Comparison of ENCODE assay signal across 9 mouse cellular contexts in the genomic region with DNA sequence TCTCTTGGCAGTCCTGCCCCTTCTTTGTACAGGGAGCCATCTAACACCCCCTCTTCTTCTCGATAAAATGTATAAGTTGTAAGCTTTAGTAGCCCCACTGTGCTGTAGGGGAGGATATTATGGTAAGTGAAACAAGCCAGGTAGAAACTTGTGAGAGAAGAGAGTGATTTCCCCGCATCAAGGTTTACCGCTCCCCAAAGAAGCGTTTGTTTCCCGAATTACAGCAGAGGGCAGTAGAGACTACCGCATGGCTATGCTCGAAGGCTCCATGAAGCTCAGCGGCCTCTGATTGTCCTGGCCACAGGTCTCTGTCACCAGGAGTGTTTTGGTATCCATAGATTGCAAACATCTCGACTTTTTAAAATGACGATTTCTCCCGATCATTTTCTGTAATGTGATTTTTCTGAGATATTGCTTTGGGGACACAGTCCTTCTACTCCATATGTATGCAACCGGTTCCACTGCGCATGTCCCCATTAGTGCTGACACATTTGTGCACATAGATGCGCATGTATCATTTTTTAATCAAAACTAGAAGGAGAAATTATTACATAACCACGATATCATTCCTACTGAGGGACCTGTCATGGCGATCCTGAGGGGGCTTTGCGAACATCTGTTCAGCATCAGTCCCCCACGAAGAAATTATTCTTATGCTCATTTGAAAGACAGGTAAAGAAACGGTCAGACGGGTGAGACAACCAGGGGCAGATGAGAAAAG. TPM values are rescaled to one million over a fixed set of nuclear protein-coding genes. Genes with fewer than 3 reads are reported as not detected.
DNase-seq lines count a peak whose midpoint lies in the region; ATAC-seq and TF ChIP-seq lines count a peak whose summit lies in the region.
"Had no signal": no experiment of that assay in that cellular context is flagged by ENCODE, and none has a peak within 500 bp of the region (broad histone marks: within the 10 kb centered on the region; RNA-seq: fewer than 3 reads in every experiment).

No protein-coding gene starts in this region.

- H3K36me3 ChIP-seq in forebrain, postnatal 0 days (ENCODE audit: insufficient read depth): no peaks in the 10 kb centered on the region
- H3K36me3 ChIP-seq in midbrain, postnatal 0 days (ENCODE audit: insufficient read depth, low read length): no peaks in the 10 kb centered on the region

- no peaks in the 10 kb centered on the region for H3K9me3 ChIP-seq in forebrain, postnatal 0 days (ENCODE audit: low read length)
- no peaks in the 10 kb centered on the region for H3K9me3 ChIP-seq in midbrain, postnatal 0 days (ENCODE audit: low read length)
- H3K9me3 ChIP-seq: megakaryocyte, embryonic 14.5 days had no signal

- H3K4me1 ChIP-seq in forebrain, postnatal 0 days (ENCODE audit: insufficient read depth): 0 out of 2 replicates have a peak, but pooled peaks cover 4% of the 10 kb centered on the region
- H3K4me1 ChIP-seq in midbrain, postnatal 0 days (ENCODE audit: insufficient read depth, low read length): no peaks in the 10 kb centered on the region
- H3K4me1 ChIP-seq: megakaryocyte, embryonic 14.5 days had no signal

- TF ChIP-seq CTCF in forebrain, postnatal 0 days (IDR thresholded peaks at IDR 0.05; ENCODE audit: low read depth): peak; percentile 92
- peak; percentile 91 for TF ChIP-seq CTCF in midbrain, postnatal 0 days (IDR thresholded peaks at IDR 0.05)

- no peak overlapping the region for H3K9ac ChIP-seq in forebrain, postnatal 0 days
- H3K9ac ChIP-seq in midbrain, postnatal 0 days (replicated peaks; ENCODE audit: low read length, poor library complexity, severe bottlenecking): no peak overlapping the region

- peak; percentile 25 to 56 for DNase-seq in heart, adult 18-20 months
- DNase-seq in heart, postnatal 25 days (ENCODE audit: low spot score): no peak
- DNase-seq in A20 (ENCODE audit: low read depth, low spot score): peak; percentile 61
- peak; percentile 36 for DNase-seq in cerebellum, adult 11-12 months
- DNase-seq in forebrain, postnatal 0 days: peak; percentile 82
- peak; percentile 20 to 46 for DNase-seq in left cerebral cortex, postnatal 10 days (ENCODE audit: extremely low spot score in 1 of 2, low spot score in 2 of 2)
- peak; percentile 84 for DNase-seq in midbrain, postnatal 0 days (ENCODE audit: low spot score)
- no peak for DNase-seq in testis, postnatal 10 days (ENCODE audit: low spot score)

- peak; percentile 85 for ATAC-seq in forebrain, postnatal 0 days
- peak; percentile 69 for ATAC-seq in midbrain, postnatal 0 days (ENCODE audit: low FRiP score)

- H3K27ac ChIP-seq in forebrain, postnatal 0 days (ENCODE audit: low read depth, low read length): no peak overlapping the region
- no peak overlapping the region for H3K27ac ChIP-seq in midbrain, postnatal 0 days (ENCODE audit: low read depth, low read length)

- no peak overlapping the region for H3K4me3 ChIP-seq in forebrain, postnatal 0 days (ENCODE audit: low read depth, low read length)
- no peak overlapping the region for H3K4me3 ChIP-seq in midbrain, postnatal 0 days (ENCODE audit: low read depth, low read length)
- H3K4me3 ChIP-seq: megakaryocyte, embryonic 14.5 days had no signal

- intact Hi-C loops in heart, postnatal 25 days (cut with DNase I): loop anchor here (1.0 to 2.0 kb wide), 3 partner anchors 118 to 544 kb away; no protein-coding TSS in a partner anchor
- intact Hi-C loops in left cerebral cortex, postnatal 10 days (cut with DNase I): loop anchor here (2.0 to 10.0 kb wide), 6 partner anchors 121 to 738 kb away; no protein-coding TSS in a partner anchor

- no peak overlapping the region for H3K4me2 ChIP-seq in forebrain, postnatal 0 days (ENCODE audit: low read depth)
- no peak overlapping the region for H3K4me2 ChIP-seq in midbrain, postnatal 0 days (ENCODE audit: low read depth, low read length, poor library complexity, severe bottlenecking)

- 35% methylated on average over 20 of the region's 20 CpGs for WGBS in forebrain, postnatal 0 days
- WGBS in midbrain, postnatal 0 days: 33% methylated on average over 20 of the region's 20 CpGs

- peaks cover 21% of the 10 kb centered on the region for H3K27me3 ChIP-seq in forebrain, postnatal 0 days (ENCODE audit: insufficient read depth, low read length)
- peaks cover 9% of the 10 kb centered on the region for H3K27me3 ChIP-seq in midbrain, postnatal 0 days (ENCODE audit: insufficient read depth, low read length)

RNA-seq across cellular contexts. Expression of a gene that starts 13.7 kb away (rescaled TPM):
- 100 to 1,000 TPM; 151 to 158 TPM for total RNA-seq in heart, adult 18-20 months (2021)
- 100 to 1,000 TPM; 138 to 153 TPM for total RNA-seq in heart, postnatal 25 days (2021)
- 452 and 473 TPM in 2 replicates for total RNA-seq in forebrain, postnatal 0 days (2014; rRNA removed)
- polyA plus RNA-seq in forebrain, postnatal 0 days (2015; fragmentation: Nextera tagmentation; extraction: Ambion mirVana): 400 and 441 TPM in 2 replicates
- 100 to 1,000 TPM; 202 to 219 TPM for total RNA-seq in left cerebral cortex, postnatal 10 days (2021)
- 303 and 313 TPM in 2 replicates for total RNA-seq in midbrain, postnatal 0 days (2014; rRNA removed)
- 321 and 334 TPM in 2 replicates for polyA plus RNA-seq in midbrain, postnatal 0 days (2015; fragmentation: Nextera tagmentation; extraction: Ambion mirVana)

RNA-seq across cellular contexts. Expression of a gene that starts 26.7 kb away (rescaled TPM):
- not detected for total RNA-seq in heart, adult 18-20 months (2021)
- not detected for total RNA-seq in heart, postnatal 25 days (2021)
- not detected in 2 replicates for total RNA-seq in forebrain, postnatal 0 days (2014; rRNA removed)
- polyA plus RNA-seq in forebrain, postnatal 0 days (2015; fragmentation: Nextera tagmentation; extraction: Ambion mirVana): not detected in 2 replicates
- not detected for total RNA-seq in left cerebral cortex, postnatal 10 days (2021)
- 2.5 and 7.2 TPM in 2 replicates for total RNA-seq in midbrain, postnatal 0 days (2014; rRNA removed)
- 0.22 TPM in 1 of 2 replicates, not detected in the other for polyA plus RNA-seq in midbrain, postnatal 0 days (2015; fragmentation: Nextera tagmentation; extraction: Ambion mirVana)

RNA-seq across cellular contexts. Expression of a gene that starts 29.5 kb away (rescaled TPM):
- total RNA-seq in heart, adult 18-20 months (2021): 1 to 10 TPM; 3.8 to 4.1 TPM
- total RNA-seq in heart, postnatal 25 days (2021): 1 to 10 TPM; 5.1 to 6.0 TPM
- total RNA-seq in forebrain, postnatal 0 days (2014; rRNA removed): 5.9 and 8.1 TPM in 2 replicates
- polyA plus RNA-seq in forebrain, postnatal 0 days (2015; fragmentation: Nextera tagmentation; extraction: Ambion mirVana): 3.9 and 5.2 TPM in 2 replicates
- 1 to 10 TPM; 5.8 to 7.0 TPM for total RNA-seq in left cerebral cortex, postnatal 10 days (2021)
- 6.7 and 10.8 TPM in 2 replicates for total RNA-seq in midbrain, postnatal 0 days (2014; rRNA removed)
- polyA plus RNA-seq in midbrain, postnatal 0 days (2015; fragmentation: Nextera tagmentation; extraction: Ambion mirVana): 6.5 and 7.7 TPM in 2 replicates

Comparison
In these comparisons a context has a peak if more than half of its experiments do, and no peak if none do; other contexts are left out.
1. DNase-seq: peak in heart, adult 18-20 months (2 of 2), A20 (single experiment), cerebellum, adult 11-12 months (single experiment), forebrain, postnatal 0 days (single experiment), left cerebral cortex, postnatal 10 days (2 of 2) and midbrain, postnatal 0 days (single experiment); none in heart, postnatal 25 days (single experiment) and testis, postnatal 10 days (single experiment).